Mouse (Mus musculus) right cerebral cortex, postnatal 25 days (tissue): ENCODE results near the gene Ppm1d.

Experiments used
- DNase-seq: peaks from one replicate; pipeline ENCODE4 v3.0.0; 2022

The Ppm1d gene

GRCm38 (mm10) chr11:85329167-85329894 is 18.3 kb downstream of the Ppm1d start:
- DNase-seq = peak; percentile 24

- DNase-seq = no peak
Measured at GRCm38 (mm10) chr11:85334778-85335177, 23.7 kb downstream of the Ppm1d start.

GRCm38 (mm10) chr11:85339173-85339831 is 28.3 kb downstream of the Ppm1d start:
- DNase-seq = no peak

- DNase-seq = no peak
Measured at GRCm38 (mm10) chr11:85340070-85340616, 29.1 kb downstream of the Ppm1d start.

- peak; percentile 98 for DNase-seq
Measured at GRCm38 (mm10) chr11:85352539-85353380, 41.7 kb downstream of the Ppm1d start, which contains the start of gene Bcas3. TSS of gene Bcas3 (plus strand) at chr11:85353167.

- DNase-seq = no peak
Measured at GRCm38 (mm10) chr11:85353819-85354218, 42.8 kb downstream of the Ppm1d start.

GRCm38 (mm10) chr11:85359641-85360040 is 48.6 kb downstream of the Ppm1d start:
- DNase-seq = no peak

- DNase-seq = no peak
Measured at GRCm38 (mm10) chr11:85361621-85362020, 50.6 kb downstream of the Ppm1d start.

GRCm38 (mm10) chr11:85366168-85366567 is 55.1 kb downstream of the Ppm1d start:
- no peak for DNase-seq

- DNase-seq = no peak
Measured at GRCm38 (mm10) chr11:85367823-85368222, 56.8 kb downstream of the Ppm1d start.

GRCm38 (mm10) chr11:85379091-85379490 is 68.0 kb downstream of the Ppm1d start:
- no peak for DNase-seq

GRCm38 (mm10) chr11:85380046-85380445 is 69.0 kb downstream of the Ppm1d start:
- DNase-seq = no peak

- DNase-seq = peak; percentile 50
Measured at GRCm38 (mm10) chr11:85382055-85382454, 71.0 kb downstream of the Ppm1d start.

GRCm38 (mm10) chr11:85383975-85384821 is 73.2 kb downstream of the Ppm1d start:
- no peak for DNase-seq

GRCm38 (mm10) chr11:85392179-85392863 is 81.3 kb downstream of the Ppm1d start:
- DNase-seq = no peak

- DNase-seq = no peak
Measured at GRCm38 (mm10) chr11:85392864-85393220, 81.8 kb downstream of the Ppm1d start.

- DNase-seq = no peak
Measured at GRCm38 (mm10) chr11:85393990-85394389, 82.9 kb downstream of the Ppm1d start.

GRCm38 (mm10) chr11:85395361-85395760 is 84.3 kb downstream of the Ppm1d start:
- DNase-seq = no peak
